Mouse (Mus musculus): Measurements from ENCODE around the gene Gm9964. TPM values are rescaled to one million over a fixed set of nuclear protein-coding genes. Genes with fewer than 3 reads are reported as not detected.
A peak's percentile ranks its signal among the peaks of the same experiment; 100 is the strongest.
"Not testable (repeated sequence)": the region's sequence is repeated elsewhere in the genome, so short reads cannot be mapped to it uniquely, and the experiment has no call there.

Gene Gm9964
- polyA plus RNA-seq, 1 experiment = not detected

GRCm38 (mm10) chr11:79264376-79264775 is 32.3 kb downstream of the Gm9964 start:
- TF ChIP-seq CTCF (IDR thresholded peaks at IDR 0.05; ENCODE audit: borderline replicate concordance, control insufficient read depth, extremely low read depth, insufficient read depth, low read length, poor library complexity) = no peak
- no peak for TF ChIP-seq POLR2A (IDR thresholded peaks at IDR 0.05; ENCODE audit: control insufficient read depth, extremely low read depth, insufficient read depth, low read length, poor library complexity)
- no peak overlapping the region for H3K4me3 ChIP-seq (ENCODE audit: control insufficient read depth, insufficient read depth, low read length)
- 0 out of 2 replicates have a peak, but pooled peaks cover 3% of the 10 kb centered on the region for H3K4me1 ChIP-seq (replicated peaks; ENCODE audit: control insufficient read depth, insufficient read depth, low read length)
- no peaks in the 10 kb centered on the region for H3K36me3 ChIP-seq (ENCODE audit: control insufficient read depth, insufficient read depth, low read length)
- H3K27ac ChIP-seq (ENCODE audit: control insufficient read depth, insufficient read depth, low read length) = no peak overlapping the region
- H3K27me3 ChIP-seq (ENCODE audit: control insufficient read depth, insufficient read depth, low read length) = no peaks in the 10 kb centered on the region
- 81% methylated on average over 3 of the region's 3 CpGs for WGBS
- DNase-seq = no peak

- H3K4me1 ChIP-seq (replicated peaks; ENCODE audit: control insufficient read depth, insufficient read depth, low read length); H3K36me3 ChIP-seq (ENCODE audit: control insufficient read depth, insufficient read depth, low read length); H3K27me3 ChIP-seq (ENCODE audit: control insufficient read depth, insufficient read depth, low read length); H3K4me3 ChIP-seq (ENCODE audit: control insufficient read depth, insufficient read depth, low read length); H3K27ac ChIP-seq (ENCODE audit: control insufficient read depth, insufficient read depth, low read length); DNase-seq: not testable (repeated sequence)
- 94% methylated on average over 4 of the region's 4 CpGs for WGBS
Measured at GRCm38 (mm10) chr11:79260126-79260525, 36.6 kb downstream of the Gm9964 start.

DNA sequence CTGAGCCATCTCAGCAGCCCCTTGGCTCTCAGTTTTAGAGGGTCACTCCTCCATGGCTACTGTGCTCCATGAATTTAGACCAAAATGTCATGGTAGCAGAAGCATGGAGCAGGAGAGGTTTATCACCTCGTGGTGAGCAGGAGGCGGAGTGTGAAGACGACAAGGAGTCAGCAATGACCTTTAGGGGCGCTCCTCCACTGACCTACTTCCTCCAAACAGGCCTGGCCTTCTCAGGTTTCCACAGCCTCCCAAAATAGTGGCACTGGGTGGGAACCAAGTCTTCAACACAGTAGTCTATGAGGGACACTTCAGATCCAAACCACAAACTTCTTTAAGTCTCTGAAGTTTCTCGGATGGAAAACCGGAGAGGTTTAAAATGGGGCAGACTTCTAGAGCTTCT is 38.0 kb downstream of the Gm9964 start:
- Histone ChIP-seq H3K4me3 (ENCODE audit: control insufficient read depth, insufficient read depth, low read length) (no peak overlapping the region), H3K4me1 (replicated peaks; ENCODE audit: control insufficient read depth, insufficient read depth, low read length) (no peaks in the 10 kb centered on the region; the same call in 1 of the 2 replicates), H3K27ac (ENCODE audit: control insufficient read depth, insufficient read depth, low read length) (no peak overlapping the region), H3K36me3 (ENCODE audit: control insufficient read depth, insufficient read depth, low read length) (no peaks in the 10 kb centered on the region), H3K27me3 (ENCODE audit: control insufficient read depth, insufficient read depth, low read length) (no peaks in the 10 kb centered on the region)
- no peak for DNase-seq
- WGBS = 80% methylated on average over 6 of the region's 6 CpGs
- TF ChIP-seq CTCF (IDR thresholded peaks at IDR 0.05; ENCODE audit: borderline replicate concordance, control insufficient read depth, extremely low read depth, insufficient read depth, low read length, poor library complexity) (no peak), POLR2A (IDR thresholded peaks at IDR 0.05; ENCODE audit: control insufficient read depth, extremely low read depth, insufficient read depth, low read length, poor library complexity) (no peak)

DNA sequence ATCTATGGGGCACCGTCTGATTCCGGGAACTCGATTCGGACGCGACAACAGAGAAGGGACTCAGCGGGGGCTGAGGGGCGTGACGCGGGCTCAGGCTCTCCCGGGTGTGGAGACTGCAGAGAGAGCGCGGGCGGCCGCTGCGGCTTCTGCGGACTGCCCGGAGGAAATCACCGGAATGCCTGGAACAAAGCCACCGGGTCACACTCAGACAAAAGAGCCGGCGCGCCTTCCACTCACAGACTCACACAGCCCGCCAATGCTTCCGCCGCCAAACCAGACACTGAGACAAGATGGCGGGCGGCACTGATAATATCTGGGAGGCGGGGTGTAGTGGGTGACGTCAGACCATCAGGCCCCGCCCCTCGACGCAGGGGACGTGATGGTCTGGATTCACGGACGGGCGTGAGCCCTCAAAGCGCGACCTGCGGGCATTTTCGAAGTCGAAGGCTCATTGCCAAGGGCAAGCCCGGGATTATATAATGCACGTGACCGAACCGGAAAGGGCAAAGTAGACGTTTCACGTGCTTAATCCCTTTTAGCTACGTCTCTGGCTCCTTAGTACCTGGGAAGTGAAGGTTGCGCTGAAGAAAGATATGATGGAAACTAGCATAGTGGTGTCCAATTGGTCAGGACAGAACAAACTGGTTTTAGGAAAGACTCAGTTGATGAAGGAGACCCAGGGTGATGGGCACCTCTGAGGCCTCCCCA is 42.2 kb downstream of the Gm9964 start, which contains the start of gene Wsb1:
Wsb1 (minus strand) TSS at position 281 of the 708 bp plus-strand sequence.
- Histone ChIP-seq H3K27me3 (ENCODE audit: control insufficient read depth, insufficient read depth, low read length) (no peaks in the 10 kb centered on the region), H3K27ac (ENCODE audit: control insufficient read depth, insufficient read depth, low read length) (peak within 1 kb of the TSS; percentile 65), H3K4me3 (ENCODE audit: control insufficient read depth, insufficient read depth, low read length) (peak within 1 kb of the TSS; percentile 81), H3K36me3 (ENCODE audit: control insufficient read depth, insufficient read depth, low read length) (peaks cover 10% of the 10 kb centered on the region; the same call in 1 of the 2 replicates), H3K4me1 (replicated peaks; ENCODE audit: control insufficient read depth, insufficient read depth, low read length) (peaks cover 5% of the 10 kb centered on the region)
- peak; percentile 92 for DNase-seq
- peak; percentile 97 for TF ChIP-seq POLR2A (IDR thresholded peaks at IDR 0.05; ENCODE audit: control insufficient read depth, extremely low read depth, insufficient read depth, low read length, poor library complexity)
- no peak for TF ChIP-seq CTCF (IDR thresholded peaks at IDR 0.05; ENCODE audit: borderline replicate concordance, control insufficient read depth, extremely low read depth, insufficient read depth, low read length, poor library complexity)
- WGBS = 2% methylated on average over 50 of the region's 50 CpGs

GRCm38 (mm10) chr11:79253542-79254390 is 42.9 kb downstream of the Gm9964 start:
- Histone ChIP-seq H3K36me3 (ENCODE audit: control insufficient read depth, insufficient read depth, low read length) (peaks cover 14% of the 10 kb centered on the region), H3K27ac (ENCODE audit: control insufficient read depth, insufficient read depth, low read length) (peak overlapping the region; percentile 65), H3K4me1 (replicated peaks; ENCODE audit: control insufficient read depth, insufficient read depth, low read length) (peaks cover 5% of the 10 kb centered on the region), H3K27me3 (ENCODE audit: control insufficient read depth, insufficient read depth, low read length) (no peaks in the 10 kb centered on the region), H3K4me3 (ENCODE audit: control insufficient read depth, insufficient read depth, low read length) (peak overlapping the region; percentile 81)
- WGBS = 2% methylated on average over 49 of the region's 49 CpGs
- TF ChIP-seq POLR2A (IDR thresholded peaks at IDR 0.05; ENCODE audit: control insufficient read depth, extremely low read depth, insufficient read depth, low read length, poor library complexity) = no peak
- no peak for TF ChIP-seq CTCF (IDR thresholded peaks at IDR 0.05; ENCODE audit: borderline replicate concordance, control insufficient read depth, extremely low read depth, insufficient read depth, low read length, poor library complexity)
- DNase-seq = peak; percentile 55

DNA sequence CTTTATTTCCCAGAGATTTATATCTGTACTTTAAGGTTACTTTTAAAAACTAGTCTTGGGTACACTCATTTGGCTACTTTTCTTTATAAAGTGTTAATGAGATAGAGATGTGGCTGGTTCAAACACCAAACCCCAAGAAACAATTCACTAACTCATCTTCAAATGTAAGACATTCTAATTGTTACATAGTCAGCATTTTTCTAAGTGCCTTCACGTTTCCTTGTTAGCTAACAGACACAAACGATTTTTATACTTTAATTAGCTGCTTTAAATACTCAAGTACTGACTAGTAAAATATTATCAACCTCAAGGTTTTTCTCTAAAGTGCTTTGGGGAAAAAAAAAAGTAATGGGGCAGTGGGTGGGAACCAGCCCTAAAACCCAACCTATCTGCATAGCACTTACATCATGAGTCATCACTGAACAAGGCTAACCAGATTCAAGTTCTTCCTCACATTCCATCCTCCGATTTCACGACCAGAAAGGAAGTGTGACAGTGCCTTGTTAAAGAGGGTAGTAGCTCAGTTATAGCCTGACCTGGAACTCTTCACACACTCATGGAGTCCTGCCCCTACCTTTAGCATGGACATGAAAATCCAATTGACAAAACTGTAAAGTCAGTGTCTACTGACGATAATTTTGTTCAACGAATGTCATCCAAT is 43.7 kb downstream of the Gm9964 start:
- Histone ChIP-seq H3K27ac (ENCODE audit: control insufficient read depth, insufficient read depth, low read length) (no peak overlapping the region), H3K4me3 (ENCODE audit: control insufficient read depth, insufficient read depth, low read length) (peak overlapping the region; percentile 81), H3K4me1 (replicated peaks; ENCODE audit: control insufficient read depth, insufficient read depth, low read length) (peaks cover 5% of the 10 kb centered on the region), H3K27me3 (ENCODE audit: control insufficient read depth, insufficient read depth, low read length) (no peaks in the 10 kb centered on the region), H3K36me3 (ENCODE audit: control insufficient read depth, insufficient read depth, low read length) (peaks cover 22% of the 10 kb centered on the region)
- DNase-seq = no peak
- 11% methylated on average over 6 of the region's 6 CpGs for WGBS
- no peak for TF ChIP-seq CTCF (IDR thresholded peaks at IDR 0.05; ENCODE audit: borderline replicate concordance, control insufficient read depth, extremely low read depth, insufficient read depth, low read length, poor library complexity)
- no peak for TF ChIP-seq POLR2A (IDR thresholded peaks at IDR 0.05; ENCODE audit: control insufficient read depth, extremely low read depth, insufficient read depth, low read length, poor library complexity)

Other genes with a start within 250 kb of the Gm9964 start
- 28.1 and 32.7 TPM in 2 replicates for gene Ksr1, start 150.5 kb downstream of the Gm9964 start, polyA plus RNA-seq (2012; rRNA removed)
- 87.5 and 102 TPM in 2 replicates for gene Wsb1, start 42.2 kb downstream of the Gm9964 start, polyA plus RNA-seq (2012; rRNA removed)
- 6.9 and 8.2 TPM in 2 replicates for gene Nf1, start 42.8 kb upstream of the Gm9964 start, polyA plus RNA-seq (2012; rRNA removed)
- gene Omg, start 207.2 kb upstream of the Gm9964 start, polyA plus RNA-seq (2012; rRNA removed) = 0.05 and 0.23 TPM in 2 replicates
- 77.3 and 95.6 TPM in 2 replicates for gene Evi2b, start 226.9 kb upstream of the Gm9964 start, polyA plus RNA-seq (2012; rRNA removed)
- gene Evi2, start 233.7 kb upstream of the Gm9964 start, polyA plus RNA-seq (2012; rRNA removed) = 3.5 and 3.6 TPM in 2 replicates
- 12.8 and 16.9 TPM in 2 replicates for gene Evi2a, start 233.7 kb upstream of the Gm9964 start, polyA plus RNA-seq (2012; rRNA removed)

All from thymus, adult 2 months (tissue).